Mouse (Mus musculus) liver, adult 2 months (tissue): ENCODE results near the gene Kazn. TPM values are rescaled to one million over a fixed set of nuclear protein-coding genes. Genes with fewer than 3 reads are reported as not detected.

Experiments used
- DNase-seq: peaks from one replicate; pipeline ENCODE4 v3.0.0-alpha.2; 2011; ENCODE audit warnings: low read depth, low spot score; ENCODE audit errors: extremely low read depth
- H3K27ac ChIP-seq: fragments of 200-500 bp; replicated peaks from 2 replicates; pipeline ENCODE4 v1.5.1; 2012; ENCODE audit warnings: low read depth, mild to moderate bottlenecking, control low read depth, inconsistent platforms, low read length; ENCODE audit not compliant: insufficient read depth
- H3K27me3 ChIP-seq: fragments of 200-500 bp; 2 replicates; pipeline ENCODE4 v1.6.1; 2012; ENCODE audit warnings: mild to moderate bottlenecking, moderate library complexity, low read length, inconsistent platforms; ENCODE audit not compliant: control insufficient read depth, insufficient read depth
- H3K36me3 ChIP-seq: fragments of 200-500 bp; 2 replicates; pipeline ENCODE4 v1.6.1; 2012; ENCODE audit warnings: low read length, inconsistent platforms; ENCODE audit not compliant: control insufficient read depth, insufficient read depth
- H3K4me1 ChIP-seq: fragments of 200-500 bp; 2 replicates; pipeline ENCODE4 v1.6.1; 2011; ENCODE audit warnings: low read length; ENCODE audit not compliant: control insufficient read depth, insufficient read depth
- H3K4me3 ChIP-seq: fragments of 200-500 bp; 2 replicates; pipeline ENCODE4 v1.5.1; 2011; ENCODE audit warnings: low read depth, mild to moderate bottlenecking, control low read depth, low read length, moderate library complexity; ENCODE audit not compliant: insufficient read depth
- H3K79me2 ChIP-seq: fragments of 200-500 bp; 2 replicates; pipeline ENCODE4 v1.6.1; 2012; ENCODE audit warnings: inconsistent platforms, mild to moderate bottlenecking, low read length, moderate library complexity; ENCODE audit not compliant: control insufficient read depth, insufficient read depth
- H3K9ac ChIP-seq: fragments of 200-500 bp; 2 replicates; pipeline ENCODE4 v1.6.1; 2012; ENCODE audit warnings: low read depth, mild to moderate bottlenecking, control low read depth, inconsistent platforms, low read length
- CTCF ChIP-seq: fragments of 200-500 bp; IDR thresholded peaks from 2 replicates; pipeline ENCODE4 v1.5.1; 2011; ENCODE audit warnings: low read depth, low read length, control low read depth
- POLR2A ChIP-seq: fragments of 200-500 bp; IDR thresholded peaks from 2 replicates; pipeline ENCODE4 v1.6.1; 2011; ENCODE audit warnings: low read length, control low read depth; ENCODE audit not compliant: insufficient read depth; ENCODE audit errors: extremely low read depth
- WGBS: fragments of 180-500 bp; shearing (Covaris S2); methylation state at CpG from one replicate; pipeline ENCODE4 v1.1.7; 2018; 5-methylcytosine and 5-hydroxymethylcytosine counted together
- polyA plus RNA-seq: library from polyadenylated mRNA; depleted of rRNA; stranded (reverse); fragments of >200 nt; gene quantifications from 2 replicates; pipeline ENCODE4 v1.2.3, GENCODE M21; 2012
- total RNA-seq: library from RNA; depleted of rRNA; stranded (reverse); fragments of >200 nt; gene quantifications from 2 replicates; pipeline ENCODE4 v1.2.3, GENCODE M21; 2014

Kazn gene
- total and polyA plus RNA-seq, 2 experiments: 0.37 to 1.3 TPM

DNA sequence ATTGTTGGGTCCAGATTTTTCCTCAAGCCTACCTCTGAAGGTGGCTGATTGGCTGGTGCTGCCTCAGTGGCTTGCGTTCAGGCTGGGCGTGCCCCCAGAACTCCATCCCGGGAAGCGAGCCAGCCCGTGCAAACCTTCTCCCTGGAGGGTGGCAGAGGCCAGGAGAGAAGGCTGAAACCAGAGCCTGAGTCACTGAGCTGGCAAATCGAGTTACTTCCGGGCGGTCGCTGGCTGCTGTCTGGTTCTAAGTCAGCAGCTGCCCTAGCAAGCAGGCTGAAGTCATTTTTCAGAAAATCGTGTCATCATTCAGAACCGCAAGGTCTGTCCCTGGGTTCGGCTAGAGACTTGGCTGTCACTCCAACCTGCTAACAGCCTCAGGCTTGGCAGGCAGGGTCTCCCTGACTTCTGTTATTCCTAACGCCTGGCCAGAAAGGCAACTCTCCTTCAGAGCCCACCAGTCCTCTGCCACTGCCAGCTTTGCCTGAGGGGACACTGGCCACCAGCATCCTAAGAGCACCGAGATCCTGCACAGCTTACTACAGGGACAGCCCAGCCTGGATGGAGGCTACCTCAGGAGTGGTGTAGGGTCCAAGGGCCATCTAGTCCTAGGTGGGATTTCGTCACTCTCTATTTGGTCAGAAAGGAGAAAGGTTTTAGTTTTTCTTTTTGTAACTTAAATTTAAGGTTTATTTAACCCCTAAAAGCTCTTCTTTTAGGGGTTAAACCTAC, 143.5 kb downstream of the Kazn start:
- Histone ChIP-seq H3K79me2 (no peaks in the 10 kb centered on the region), H3K36me3 (no peaks in the 10 kb centered on the region), H3K4me3 (no peak overlapping the region), H3K9ac (no peak overlapping the region), H3K4me1 (peaks cover 10% of the 10 kb centered on the region), H3K27me3 (no peaks in the 10 kb centered on the region), H3K27ac (no peak overlapping the region)
- WGBS: 66% methylated on average over 15 of the region's 15 CpGs
- no peak for DNase-seq
- TF ChIP-seq POLR2A (no peak), CTCF (no peak)

DNA sequence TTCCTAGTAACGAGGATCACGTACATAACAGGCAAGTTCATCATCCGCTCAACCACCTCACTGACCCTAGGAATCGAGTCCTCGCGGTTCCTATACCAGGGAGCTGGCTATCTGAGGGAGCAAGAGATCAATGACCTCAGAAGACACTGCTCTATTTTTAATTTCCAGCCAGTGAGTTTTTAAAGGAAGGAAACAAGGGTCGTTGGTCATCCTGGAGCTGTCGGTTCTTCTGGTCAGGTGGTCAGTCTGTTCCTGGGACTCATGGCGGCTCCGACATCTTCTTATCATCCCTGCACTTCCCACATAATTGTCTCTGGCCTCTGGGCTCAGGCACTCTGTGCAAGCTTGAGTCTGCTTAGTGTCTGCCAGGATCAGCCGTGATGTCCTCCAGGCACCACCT, 144.8 kb downstream of the Kazn start:
- Histone ChIP-seq H3K27ac (0 out of 2 replicates have a peak overlapping the region, but pooled peaks have one; percentile 9), H3K27me3 (no peaks in the 10 kb centered on the region), H3K79me2 (no peaks in the 10 kb centered on the region), H3K36me3 (no peaks in the 10 kb centered on the region), H3K4me3 (no peak overlapping the region), H3K9ac (no peak overlapping the region), H3K4me1 (peaks cover 12% of the 10 kb centered on the region)
- WGBS: 59% methylated on average over 11 of the region's 11 CpGs
- DNase-seq: no peak
- TF ChIP-seq POLR2A (no peak), CTCF (no peak)

DNA sequence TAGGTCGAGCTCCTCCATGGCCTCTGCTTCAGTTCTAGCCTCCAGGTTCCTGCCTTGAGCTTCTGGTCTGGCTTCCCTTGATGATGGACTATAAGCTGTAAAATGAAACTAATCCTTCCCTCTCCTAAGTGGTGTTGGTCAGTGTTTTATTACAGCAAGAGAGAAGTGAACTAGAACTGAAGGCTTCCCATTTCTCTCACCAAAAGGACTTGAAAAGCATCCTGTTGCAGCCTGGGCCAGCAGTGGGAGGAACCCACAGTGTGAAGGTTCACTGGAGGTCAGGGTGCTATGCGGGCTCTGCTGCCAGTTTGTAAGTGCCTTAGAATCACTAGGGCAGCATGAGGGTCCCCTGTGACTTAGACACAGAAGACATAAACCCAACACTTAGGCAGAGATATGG, 148.1 kb downstream of the Kazn start:
- Histone ChIP-seq H3K4me1 (peaks cover 6% of the 10 kb centered on the region; the same call in 1 of the 2 replicates), H3K36me3 (no peaks in the 10 kb centered on the region), H3K79me2 (no peaks in the 10 kb centered on the region), H3K27ac (peak overlapping the region; percentile 40), H3K4me3 (no peak overlapping the region), H3K27me3 (no peaks in the 10 kb centered on the region), H3K9ac (no peak overlapping the region)
- WGBS: 67% methylated on average over 2 of the region's 2 CpGs
- DNase-seq: no peak
- TF ChIP-seq POLR2A (no peak), CTCF (no peak)

- Histone ChIP-seq H3K79me2 (no peaks in the 10 kb centered on the region), H3K27me3 (no peaks in the 10 kb centered on the region), H3K27ac (no peak overlapping the region), H3K36me3 (no peaks in the 10 kb centered on the region), H3K4me3 (no peak overlapping the region), H3K4me1 (peaks cover 3% of the 10 kb centered on the region; the same call in 1 of the 2 replicates), H3K9ac (no peak overlapping the region)
- WGBS: 89% methylated on average over 6 of the region's 6 CpGs
- no peak for DNase-seq
- TF ChIP-seq POLR2A (no peak), CTCF (no peak)
These were observed 149.2 kb downstream of the Kazn start for GRCm38 (mm10) chr4:142089966-142090365.

DNA sequence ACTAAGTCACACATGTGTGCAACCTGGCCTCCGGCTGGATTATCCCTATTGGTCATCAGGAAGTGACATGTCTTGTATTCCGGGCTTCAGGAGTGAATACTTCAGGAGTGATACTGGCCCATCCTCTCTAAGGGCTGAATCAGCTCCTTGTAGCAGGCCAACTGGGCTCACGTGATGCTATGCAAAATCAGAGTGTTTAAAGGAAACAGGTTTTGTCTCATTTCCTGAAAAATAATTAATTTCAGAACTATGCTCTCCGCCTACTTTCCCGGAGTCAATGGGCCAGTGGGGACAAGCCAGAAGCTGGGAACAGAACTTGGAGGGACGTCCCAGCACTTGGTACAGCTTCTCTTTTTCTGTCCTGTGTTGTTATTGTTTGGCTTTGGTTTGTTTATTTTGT, 150.4 kb downstream of the Kazn start:
- WGBS: 71% methylated on average over 6 of the region's 6 CpGs

GRCm38 (mm10) chr4:142088409-142088808, 150.8 kb downstream of the Kazn start:
- no peak overlapping the region for H3K9ac ChIP-seq
- H3K36me3 ChIP-seq: no peaks in the 10 kb centered on the region
- 72% methylated on average over 4 of the region's 4 CpGs for WGBS
- no peak overlapping the region for H3K27ac ChIP-seq
- H3K4me1 ChIP-seq: peaks cover 3% of the 10 kb centered on the region; the same call in 1 of the 2 replicates
- H3K27me3 ChIP-seq: no peaks in the 10 kb centered on the region
- no peak for DNase-seq
- no peaks in the 10 kb centered on the region for H3K79me2 ChIP-seq
- no peak overlapping the region for H3K4me3 ChIP-seq
- TF ChIP-seq POLR2A (no peak), CTCF (no peak)

More for the DNA sequence above, 150.4 kb downstream of the Kazn start:
- H3K9ac ChIP-seq: no peak overlapping the region
- no peak overlapping the region for H3K4me3 ChIP-seq
- TF ChIP-seq CTCF (no peak), POLR2A (no peak)
- no peak for DNase-seq
- H3K36me3 ChIP-seq: no peaks in the 10 kb centered on the region
- no peak overlapping the region for H3K27ac ChIP-seq
- no peaks in the 10 kb centered on the region for H3K79me2 ChIP-seq
- no peaks in the 10 kb centered on the region for H3K27me3 ChIP-seq
- H3K4me1 ChIP-seq: peaks cover 3% of the 10 kb centered on the region; the same call in 1 of the 2 replicates
